Mouse (Mus musculus) E14TG2a.4 (cell line): Measurements from ENCODE around the gene Ddc.

Experiments
- H3K27me3 ChIP-seq: 2 replicates; pipeline ENCODE4 v1.6.1; 2014; ENCODE audit warnings: low read length, control low read depth; ENCODE audit not compliant: insufficient read depth
- H3K36me3 ChIP-seq: 2 replicates; pipeline ENCODE4 v1.6.1; 2014; ENCODE audit warnings: low read length, control low read depth; ENCODE audit not compliant: insufficient read depth
- H3K4me1 ChIP-seq: replicated peaks from 2 replicates; pipeline ENCODE4 v1.6.1; 2014; ENCODE audit warnings: low read depth, low read length, control low read depth
- H3K4me3 ChIP-seq: replicated peaks from 2 replicates; pipeline ENCODE4 v1.5.1; 2014; ENCODE audit warnings: mild to moderate bottlenecking, low read length
- H3K9me3 ChIP-seq: 2 replicates; pipeline ENCODE4 v1.6.1; 2014; ENCODE audit warnings: low read length, control low read depth
- CTCF ChIP-seq: conservative IDR thresholded peaks from 2 replicates; pipeline ENCODE4 v1.5.1; 2014; ENCODE audit warnings: low read length
- NANOG ChIP-seq: IDR thresholded peaks from 2 replicates; pipeline ENCODE4 v1.6.1; 2014; ENCODE audit warnings: borderline replicate concordance, low read length, mixed read lengths
- POU5F1 ChIP-seq: IDR thresholded peaks from 2 replicates; pipeline ENCODE4 v1.6.1; 2014; ENCODE audit warnings: low read length, borderline replicate concordance

Ddc gene

DNA sequence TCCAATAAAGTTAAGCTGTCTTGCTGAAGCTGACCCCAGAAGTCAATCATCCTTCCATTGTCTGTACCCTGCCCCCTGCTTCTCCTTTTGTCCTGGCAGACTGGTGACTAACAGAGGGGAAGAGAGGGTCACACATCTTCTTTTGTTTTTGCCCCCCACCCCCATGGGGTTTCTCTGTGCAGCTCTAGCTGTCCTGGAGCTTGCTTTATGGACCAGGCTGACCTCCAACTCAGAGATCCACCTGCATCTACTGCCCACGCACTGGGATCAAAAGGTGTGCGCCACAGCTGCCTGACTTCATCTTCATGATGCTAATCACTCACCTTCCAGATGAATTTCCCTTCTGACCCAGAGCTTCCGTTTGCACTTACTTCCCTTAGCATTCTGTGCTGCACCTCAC, 26.0 kb upstream of the Ddc start:
- H3K9me3 ChIP-seq: no peaks in the 10 kb centered on the region
- H3K27me3 ChIP-seq: 0 out of 2 replicates have a peak, but pooled peaks cover 3% of the 10 kb centered on the region
- no peaks in the 10 kb centered on the region for H3K36me3 ChIP-seq
- TF ChIP-seq CTCF (no peak), POU5F1 (no peak), NANOG (peak; percentile 58; the same call in 1 of the 2 replicates)
- no peak overlapping the region for H3K4me3 ChIP-seq
- H3K4me1 ChIP-seq: peaks cover 28% of the 10 kb centered on the region

DNA sequence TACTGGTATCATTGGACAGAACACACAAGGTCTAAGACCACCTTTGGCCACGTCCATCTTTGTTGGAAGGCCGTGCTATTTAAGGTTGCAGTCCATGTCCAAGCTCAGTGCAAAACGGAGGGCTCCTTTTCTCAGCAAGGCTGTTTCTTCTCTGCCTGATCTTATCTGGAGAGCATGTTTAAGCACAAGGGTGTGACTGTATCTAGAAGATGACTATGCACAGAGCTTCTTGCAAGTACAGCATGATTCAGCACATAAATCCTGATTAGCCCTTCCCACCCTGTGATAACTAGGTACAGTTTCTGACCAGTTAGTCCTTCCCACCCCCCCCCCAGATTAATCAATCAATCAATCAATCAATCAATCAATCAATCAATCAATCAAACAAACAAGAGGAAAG, 25.4 kb upstream of the Ddc start:
- no peaks in the 10 kb centered on the region for H3K36me3 ChIP-seq
- H3K4me3 ChIP-seq: no peak overlapping the region
- no peaks in the 10 kb centered on the region for H3K9me3 ChIP-seq
- H3K4me1 ChIP-seq: peaks cover 28% of the 10 kb centered on the region
- TF ChIP-seq NANOG: no peak
- TF ChIP-seq POU5F1: no peak
- TF ChIP-seq CTCF: no peak
- 0 out of 2 replicates have a peak, but pooled peaks cover 3% of the 10 kb centered on the region for H3K27me3 ChIP-seq

DNA sequence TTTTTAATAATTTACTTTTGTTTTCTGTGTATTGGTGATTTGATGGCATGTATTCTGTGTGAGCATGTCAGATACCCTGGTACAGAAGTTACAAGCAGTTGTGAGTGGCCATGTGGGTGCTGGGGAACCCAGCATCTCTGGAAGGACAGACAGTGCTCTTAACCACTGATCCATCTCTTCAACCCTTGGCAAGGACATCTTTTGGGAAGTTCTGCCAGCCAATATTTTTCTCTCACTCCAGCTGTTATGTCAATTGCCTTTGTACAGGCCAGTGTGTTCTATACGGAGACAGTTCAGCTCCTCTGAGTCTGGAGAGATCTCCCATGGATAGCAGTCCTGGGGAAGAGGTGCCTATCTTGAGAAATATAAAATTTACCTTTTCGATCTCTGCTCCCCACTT, 24.2 kb upstream of the Ddc start:
- no peak overlapping the region for H3K4me3 ChIP-seq
- H3K36me3 ChIP-seq: no peaks in the 10 kb centered on the region
- no peaks in the 10 kb centered on the region for H3K9me3 ChIP-seq
- no peak for TF ChIP-seq CTCF
- no peak for TF ChIP-seq NANOG
- TF ChIP-seq POU5F1: no peak
- peaks cover 28% of the 10 kb centered on the region for H3K4me1 ChIP-seq
- H3K27me3 ChIP-seq: 0 out of 2 replicates have a peak, but pooled peaks cover 3% of the 10 kb centered on the region

DNA sequence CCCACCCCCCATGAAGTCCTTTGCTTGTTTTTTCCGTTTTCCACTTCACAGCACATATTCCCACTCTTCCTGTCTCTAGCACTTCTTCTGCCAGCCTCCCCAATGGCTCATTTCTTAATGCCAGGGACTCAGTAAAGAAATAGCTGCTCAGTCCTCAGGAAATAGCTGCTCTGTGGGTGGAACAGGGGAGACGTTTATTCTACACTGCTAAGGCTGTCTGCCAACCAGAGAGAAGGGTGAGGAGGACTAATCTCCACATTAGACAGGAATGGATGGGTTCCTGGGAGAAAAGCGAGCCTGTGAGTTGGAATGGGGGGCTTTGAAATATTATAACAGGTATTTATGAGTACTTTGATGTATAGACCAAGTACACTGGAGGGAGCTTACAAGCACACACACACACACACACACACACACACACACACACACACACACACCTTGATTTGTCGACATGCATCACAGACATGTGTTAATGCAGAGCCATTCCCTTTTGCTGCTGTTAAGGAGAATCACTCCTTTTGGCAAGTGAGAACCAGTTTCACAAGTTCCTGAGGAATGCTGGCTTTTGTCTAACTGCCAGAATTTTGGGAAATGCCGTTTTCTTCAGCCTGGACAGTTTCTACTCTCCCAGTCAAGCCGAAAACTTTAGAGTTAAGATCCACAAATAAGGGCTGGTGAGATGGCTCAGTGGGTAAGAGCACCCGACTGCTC, 9.9 kb upstream of the Ddc start:
- no peaks in the 10 kb centered on the region for H3K27me3 ChIP-seq
- no peaks in the 10 kb centered on the region for H3K9me3 ChIP-seq
- H3K36me3 ChIP-seq: no peaks in the 10 kb centered on the region
- TF ChIP-seq POU5F1 (no peak), CTCF (no peak), NANOG (no peak)
- H3K4me1 ChIP-seq: peaks cover 43% of the 10 kb centered on the region
- H3K4me3 ChIP-seq: no peak overlapping the region

DNA sequence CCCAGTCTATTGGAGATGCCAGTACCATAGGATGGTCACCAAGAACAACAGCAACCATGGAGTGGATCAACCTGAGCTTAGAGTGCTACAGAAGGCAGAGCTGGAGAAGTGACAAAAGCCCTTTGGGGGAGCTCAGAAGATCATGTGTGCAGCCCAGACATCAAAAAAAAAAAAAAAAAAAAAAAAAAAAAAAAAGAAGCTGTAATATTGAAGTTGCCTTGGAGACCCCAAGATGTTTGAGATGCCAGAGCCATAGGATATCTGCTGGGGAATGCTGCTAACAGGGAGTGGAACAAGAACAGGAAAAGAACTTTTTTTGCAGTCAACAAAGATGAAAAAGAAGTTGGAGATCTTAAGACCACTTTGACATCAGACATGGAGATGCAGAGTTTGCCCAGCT, 7.6 kb upstream of the Ddc start:
- TF ChIP-seq CTCF: no peak
- TF ChIP-seq POU5F1: no peak
- no peak for TF ChIP-seq NANOG
- no peak overlapping the region for H3K4me3 ChIP-seq
- no peaks in the 10 kb centered on the region for H3K9me3 ChIP-seq
- H3K36me3 ChIP-seq: no peaks in the 10 kb centered on the region
- no peaks in the 10 kb centered on the region for H3K27me3 ChIP-seq
- H3K4me1 ChIP-seq: peaks cover 39% of the 10 kb centered on the region

DNA sequence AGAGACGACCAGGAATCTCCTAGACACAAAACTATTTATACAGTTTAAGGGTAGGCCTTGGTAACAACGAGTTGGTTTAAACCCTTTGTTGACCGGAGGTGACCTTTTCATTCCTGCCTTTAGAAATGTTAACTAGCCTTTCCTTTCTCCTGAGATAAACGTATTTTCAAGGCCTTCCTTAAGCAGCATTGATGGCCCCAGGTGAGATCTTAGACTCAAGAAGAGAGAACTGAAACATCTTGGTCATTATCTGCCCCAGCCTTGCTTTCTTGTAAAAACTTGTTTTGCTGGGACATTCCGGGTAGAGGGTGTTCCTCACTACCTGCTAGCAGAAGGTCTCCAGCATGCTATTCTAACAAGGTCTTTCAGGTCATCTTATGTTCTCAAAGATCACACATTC, 7.1 kb upstream of the Ddc start:
- Histone ChIP-seq H3K27me3 (no peaks in the 10 kb centered on the region), H3K36me3 (no peaks in the 10 kb centered on the region), H3K9me3 (no peaks in the 10 kb centered on the region), H3K4me3 (no peak overlapping the region), H3K4me1 (peaks cover 39% of the 10 kb centered on the region)
- TF ChIP-seq NANOG: peak; percentile 72; the same call in 1 of the 2 replicates
- TF ChIP-seq CTCF: no peak
- no peak for TF ChIP-seq POU5F1

DNA sequence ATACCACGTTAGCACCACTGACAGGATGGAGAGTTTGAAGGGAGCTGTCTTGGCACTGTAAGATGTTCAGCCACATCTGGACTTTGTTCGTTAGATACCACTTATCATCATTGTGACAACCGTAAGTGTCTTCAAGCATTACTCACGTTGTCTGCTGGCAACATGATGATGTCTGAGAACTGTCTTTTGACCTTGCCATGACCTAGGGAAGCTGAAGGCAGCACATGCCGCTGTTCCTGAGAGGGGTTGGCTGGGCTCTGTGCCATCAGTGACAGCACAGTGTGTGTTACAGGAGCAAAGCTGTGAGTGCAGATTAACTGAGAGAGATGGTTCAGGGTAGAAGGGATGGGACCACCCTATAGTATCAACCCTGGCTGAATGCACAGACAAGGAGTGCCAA, 3.6 kb upstream of the Ddc start:
- H3K9me3 ChIP-seq: no peaks in the 10 kb centered on the region
- H3K36me3 ChIP-seq: no peaks in the 10 kb centered on the region
- H3K27me3 ChIP-seq: no peaks in the 10 kb centered on the region
- H3K4me3 ChIP-seq: no peak overlapping the region
- peaks cover 17% of the 10 kb centered on the region for H3K4me1 ChIP-seq
- TF ChIP-seq NANOG: no peak
- TF ChIP-seq POU5F1: no peak
- no peak for TF ChIP-seq CTCF

DNA sequence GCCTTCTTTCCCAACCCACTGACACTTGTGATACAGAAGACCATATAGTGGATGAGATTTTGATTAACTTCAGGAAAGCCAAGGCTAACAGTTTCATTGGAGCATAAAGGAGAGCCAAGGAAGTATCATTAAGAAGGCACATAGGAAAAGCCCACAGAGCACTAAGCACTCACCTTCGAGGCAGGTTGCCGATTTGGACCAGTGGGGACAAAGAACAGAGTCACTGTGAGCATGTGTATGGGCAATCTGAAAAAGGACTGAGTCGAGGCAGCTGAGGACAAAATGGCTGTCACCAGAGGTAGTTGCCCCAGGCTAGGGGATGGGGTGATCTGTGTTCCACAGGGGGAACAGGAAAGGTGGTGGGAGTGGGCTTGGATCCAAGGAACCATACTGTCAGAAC, 552 bp upstream of the Ddc start:
- H3K27me3 ChIP-seq: no peaks in the 10 kb centered on the region
- TF ChIP-seq NANOG: no peak
- TF ChIP-seq CTCF: no peak
- TF ChIP-seq POU5F1: no peak
- H3K4me1 ChIP-seq: peaks cover 3% of the 10 kb centered on the region
- no peaks in the 10 kb centered on the region for H3K9me3 ChIP-seq
- no peaks in the 10 kb centered on the region for H3K36me3 ChIP-seq
- H3K4me3 ChIP-seq: no peak overlapping the region

DNA sequence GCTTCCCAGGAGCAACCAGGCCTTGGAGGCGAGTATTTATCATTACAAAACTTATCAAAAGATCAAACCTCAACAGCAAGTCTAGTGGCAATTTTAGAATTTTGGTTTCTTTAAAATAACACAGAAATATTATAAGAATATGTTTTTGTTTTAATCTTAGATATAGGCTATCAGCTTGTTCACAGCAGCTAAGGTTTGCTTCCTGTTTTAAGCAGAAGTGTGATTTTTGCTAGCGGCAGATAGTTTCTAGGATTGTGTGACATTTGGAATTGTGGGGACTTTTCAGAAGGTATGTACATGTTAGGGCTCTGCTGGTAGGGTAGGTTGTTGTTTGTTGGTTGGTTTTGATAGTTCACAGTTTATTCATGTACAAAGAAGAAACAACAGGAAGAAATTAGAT, 2.5 kb downstream of the Ddc start:
- no peaks in the 10 kb centered on the region for H3K9me3 ChIP-seq
- TF ChIP-seq POU5F1: no peak
- TF ChIP-seq CTCF: no peak
- TF ChIP-seq NANOG: no peak
- H3K27me3 ChIP-seq: no peaks in the 10 kb centered on the region
- no peak overlapping the region for H3K4me3 ChIP-seq
- peaks cover 12% of the 10 kb centered on the region for H3K4me1 ChIP-seq
- no peaks in the 10 kb centered on the region for H3K36me3 ChIP-seq
